In the genomic region with DNA sequence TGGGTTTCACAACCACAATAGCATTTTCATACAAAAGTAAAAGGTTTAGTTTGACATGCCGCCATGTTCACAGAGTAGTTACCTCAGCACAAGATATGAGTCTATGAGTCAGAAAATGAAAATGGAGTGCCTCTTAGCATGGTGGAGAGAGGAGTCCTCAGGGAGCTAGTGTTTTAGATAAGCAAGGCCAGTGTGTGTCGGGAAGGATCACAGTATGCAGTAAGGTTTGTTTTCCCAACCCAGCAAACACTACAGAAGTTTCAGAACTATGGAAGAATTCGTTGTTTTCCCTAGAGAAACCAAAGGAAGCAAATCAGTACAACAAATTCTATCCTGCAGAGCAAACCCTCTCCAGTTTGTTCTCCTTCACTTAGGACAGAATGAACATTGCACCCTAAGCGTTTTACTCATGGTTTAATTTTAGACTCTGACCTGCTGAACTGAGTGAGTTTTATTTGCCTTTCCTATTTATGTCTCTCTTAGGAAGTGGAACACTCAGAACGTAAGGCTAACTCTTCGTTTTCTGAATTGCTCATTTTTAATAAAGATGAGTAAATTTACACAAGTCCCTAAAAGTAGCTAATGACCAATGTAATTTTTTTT, we compare ENCODE assay signal across 14 mouse cellular contexts. TPM values are rescaled to one million over a fixed set of nuclear protein-coding genes. Genes with fewer than 3 reads are reported as not detected.
DNase-seq lines count a peak whose midpoint lies in the region; ATAC-seq and TF ChIP-seq lines count a peak whose summit lies in the region.
"Had no signal": no experiment of that assay in that cellular context is flagged by ENCODE, and none has a peak within 500 bp of the region (broad histone marks: within the 10 kb centered on the region; RNA-seq: fewer than 3 reads in every experiment).

No protein-coding gene starts in this region.

- no peak overlapping the region for H3K9ac ChIP-seq in kidney, embryonic 14.5 days (ENCODE audit: low read depth, low read length)
- H3K9ac ChIP-seq in MEL (ENCODE audit: control insufficient read depth, low read depth, low read length, poor library complexity, severe bottlenecking): peak overlapping the region; percentile 11
- H3K9ac ChIP-seq in heart, embryonic 12.5 days: no peak overlapping the region
- H3K9ac ChIP-seq in liver, embryonic 12.5 days: no peak overlapping the region
- H3K9ac ChIP-seq: hindbrain, embryonic 15.5 days; neural tube, embryonic 15.5 days had no signal

- H3K36me3 ChIP-seq in kidney, adult 2 months (ENCODE audit: control insufficient read depth, insufficient read depth, low read length): no peaks in the 10 kb centered on the region
- H3K36me3 ChIP-seq in kidney, embryonic 14.5 days (ENCODE audit: control insufficient read depth, insufficient read depth, low read length): no peaks in the 10 kb centered on the region
- peaks cover 0 to 23% of the 10 kb centered on the region in 2 experiments; a peak in 2 of 4 replicates for H3K36me3 ChIP-seq in MEL (ENCODE audit: control insufficient read depth in 1 of 2, insufficient read depth in 2 of 2, low read length in 2 of 2)
- H3K36me3 ChIP-seq in heart, embryonic 12.5 days: no peaks in the 10 kb centered on the region
- H3K36me3 ChIP-seq in liver, embryonic 12.5 days: no peaks in the 10 kb centered on the region
- H3K36me3 ChIP-seq: hindbrain, embryonic 15.5 days; neural tube, embryonic 15.5 days had no signal

- TF ChIP-seq CTCF in kidney, adult 2 months (conservative IDR thresholded peaks at IDR 0.05; ENCODE audit: insufficient read depth, insufficient read length, low read depth, low read length): no peak
- no peak for TF ChIP-seq CTCF in MEL (IDR thresholded peaks at IDR 0.05 in 2 of 3, conservative IDR thresholded peaks at IDR 0.05 in 1 of 3; ENCODE audit: control insufficient read depth in 1 of 3, insufficient read depth in 1 of 3, low read depth in 2 of 3, low read length in 3 of 3, poor library complexity in 1 of 3, severe bottlenecking in 1 of 3)

- peaks cover 3% of the 10 kb centered on the region; the same call in 1 of the 2 replicates for H3K79me2 ChIP-seq in MEL (ENCODE audit: control insufficient read depth, insufficient read depth, low read length, poor library complexity)

- H3K27me3 ChIP-seq in kidney, adult 2 months (replicated peaks; ENCODE audit: control insufficient read depth, insufficient read depth, low read length): no peaks in the 10 kb centered on the region
- H3K27me3 ChIP-seq in kidney, embryonic 14.5 days (ENCODE audit: control insufficient read depth, insufficient read depth, low read length): no peaks in the 10 kb centered on the region
- no peaks in the 10 kb centered on the region for H3K27me3 ChIP-seq in MEL (ENCODE audit: control insufficient read depth in 1 of 2, insufficient read depth in 2 of 2, low read length in 2 of 2)
- H3K27me3 ChIP-seq in heart, embryonic 12.5 days (replicated peaks): no peaks in the 10 kb centered on the region
- H3K27me3 ChIP-seq in liver, embryonic 12.5 days (replicated peaks): no peaks in the 10 kb centered on the region
- H3K27me3 ChIP-seq: hindbrain, embryonic 15.5 days; neural tube, embryonic 15.5 days had no signal

- TF ChIP-seq POLR2A in kidney, adult 2 months (IDR thresholded peaks at IDR 0.05; ENCODE audit: low read depth, low read length): no peak
- TF ChIP-seq POLR2A in MEL (IDR thresholded peaks at IDR 0.05; ENCODE audit: control insufficient read depth in 1 of 2, insufficient read depth in 1 of 2, low read depth in 1 of 2, low read length in 2 of 2, poor library complexity in 1 of 2): no peak

- TF ChIP-seq RAD21 in MEL (IDR thresholded peaks at IDR 0.05; ENCODE audit: low read depth, low read length): no peak

- peak; percentile 73 for DNase-seq in kidney, adult 2 months
- peak; percentile 71 for DNase-seq in MEL (ENCODE audit: low read depth, low spot score)
- DNase-seq in layer of hippocampus, adult 11-12 months (ENCODE audit: low spot score): no peak
- DNase-seq in adrenal gland, postnatal 25 days: no peak
- DNase-seq: adrenal gland, adult 2 months; cerebellum, adult 18-20 months; gastrocnemius, postnatal 14 days; kidney, postnatal 14 days had no signal

- ATAC-seq in kidney, embryonic 14.5 days (ENCODE audit: low FRiP score, low TSS enrichment): no peak
- no peak for ATAC-seq in heart, embryonic 12.5 days (ENCODE audit: insufficient number of reproducible peaks, low FRiP score)
- no peak for ATAC-seq in liver, embryonic 12.5 days
- ATAC-seq in activated CD4-positive, CD25-positive, alpha-beta regulatory T cell, adult 4 months: no peak

- peaks cover 4% of the 10 kb centered on the region; the same call in 1 of the 2 replicates for H3K4me1 ChIP-seq in kidney, adult 2 months (ENCODE audit: control insufficient read depth, insufficient read depth, low read length)
- H3K4me1 ChIP-seq in kidney, embryonic 14.5 days (ENCODE audit: control insufficient read depth, insufficient read depth, low read length): no peaks in the 10 kb centered on the region
- H3K4me1 ChIP-seq in MEL (ENCODE audit: control insufficient read depth in 1 of 2, insufficient read depth in 2 of 2, low read length in 2 of 2): peaks cover 11 to 13% of the 10 kb centered on the region in 2 experiments; a peak in 3 of 4 replicates
- H3K4me1 ChIP-seq in heart, embryonic 12.5 days (replicated peaks): 0 out of 2 replicates have a peak, but pooled peaks cover 4% of the 10 kb centered on the region
- H3K4me1 ChIP-seq in liver, embryonic 12.5 days: peaks cover 29% of the 10 kb centered on the region

- H3K27ac ChIP-seq in kidney, adult 2 months (ENCODE audit: insufficient read depth, low read depth, low read length): peak overlapping the region; percentile 89
- no peak overlapping the region for H3K27ac ChIP-seq in kidney, embryonic 14.5 days (ENCODE audit: low read depth, low read length)
- H3K27ac ChIP-seq in MEL (ENCODE audit: control insufficient read depth, low read depth, low read length): peak overlapping the region; percentile 48
- H3K27ac ChIP-seq in heart, embryonic 12.5 days (ENCODE audit: poor library complexity, severe bottlenecking): peak overlapping the region; percentile 82
- H3K27ac ChIP-seq in liver, embryonic 12.5 days: peak overlapping the region; percentile 37; the same call in 1 of the 2 replicates
- H3K27ac ChIP-seq: hindbrain, embryonic 15.5 days; neural tube, embryonic 15.5 days had no signal

- H3K4me2 ChIP-seq in kidney, embryonic 14.5 days (replicated peaks; ENCODE audit: low read depth, low read length): no peak overlapping the region
- no peak overlapping the region for H3K4me2 ChIP-seq in heart, embryonic 12.5 days
- no peak overlapping the region for H3K4me2 ChIP-seq in liver, embryonic 12.5 days
- H3K4me2 ChIP-seq: hindbrain, embryonic 15.5 days; neural tube, embryonic 15.5 days had no signal

- 57% methylated on average over 6 of the region's 6 CpGs for WGBS in kidney, adult 2 months
- WGBS in kidney, embryonic 14.5 days: 82% methylated on average over 6 of the region's 6 CpGs
- WGBS in heart, embryonic 12.5 days: 37% methylated on average over 6 of the region's 6 CpGs
- 63% methylated on average over 6 of the region's 6 CpGs for WGBS in liver, embryonic 12.5 days (ENCODE audit: insufficient replicate concordance)

- H3K4me3 ChIP-seq in kidney, adult 2 months (ENCODE audit: insufficient read depth, low read depth, low read length): no peak overlapping the region
- no peak overlapping the region for H3K4me3 ChIP-seq in kidney, embryonic 14.5 days (ENCODE audit: low read length)
- H3K4me3 ChIP-seq in MEL (ENCODE audit: control insufficient read depth in 1 of 2, insufficient read depth in 1 of 2, low read depth in 2 of 2, low read length in 2 of 2): peak overlapping the region; percentile 8 to 59; a peak in 3 of 4 replicates
- H3K4me3 ChIP-seq in heart, embryonic 12.5 days: no peak overlapping the region
- H3K4me3 ChIP-seq in liver, embryonic 12.5 days: no peak overlapping the region
- H3K4me3 ChIP-seq: hindbrain, embryonic 15.5 days; neural tube, embryonic 15.5 days had no signal

- no peaks in the 10 kb centered on the region for H3K9me3 ChIP-seq in kidney, embryonic 14.5 days (ENCODE audit: control insufficient read depth, low read length)
- no peaks in the 10 kb centered on the region for H3K9me3 ChIP-seq in MEL (replicated peaks; ENCODE audit: insufficient read depth, low read length)
- peaks cover 4% of the 10 kb centered on the region; the same call in 1 of the 2 replicates for H3K9me3 ChIP-seq in heart, embryonic 12.5 days (replicated peaks)
- no peaks in the 10 kb centered on the region for H3K9me3 ChIP-seq in liver, embryonic 12.5 days (replicated peaks)
- H3K9me3 ChIP-seq: hindbrain, embryonic 15.5 days; neural tube, embryonic 15.5 days had no signal

- TF ChIP-seq EP300 in MEL (IDR thresholded peaks at IDR 0.05; ENCODE audit: low read depth in 1 of 2, low read length in 2 of 2): peak in 1 of 2 experiments; percentile 39; a peak in 1 of 4 replicates

RNA-seq across cellular contexts. Expression of a gene that starts 1.8 kb away (rescaled TPM):
- polyA plus RNA-seq in kidney, adult 2 months (2012; rRNA removed): 4.3 and 5.1 TPM in 2 replicates
- polyA plus RNA-seq in kidney, embryonic 14.5 days (2014; fragmentation: Nextera tagmentation; extraction: Ambion mirVana): 7.2 and 8.2 TPM in 2 replicates
- 1.5 and 1.9 TPM in 2 replicates for total RNA-seq in MEL (2012; rRNA removed)
- 1 to 10 TPM in 1 of 2 experiments, not detected in 1; 3.0 TPM for polyA plus RNA-seq in MEL (2012; ENCODE audit: insufficient read depth in 1 of 2, insufficient read length in 2 of 2, low read depth in 1 of 2, low replicate concordance in 2 of 2, missing spikeins in 1 of 2)
- polyA plus RNA-seq in heart, embryonic 12.5 days (2016; fragmentation: Nextera tagmentation; extraction: Ambion mirVana): 5.4 and 6.9 TPM in 2 replicates
- 1.6 and 2.1 TPM in 2 replicates for polyA plus RNA-seq in liver, embryonic 12.5 days (2016; fragmentation: Nextera tagmentation; extraction: Ambion mirVana)
- 47.6 and 63.1 TPM in 2 replicates for total RNA-seq in adrenal gland, postnatal 25 days (2021)
- polyA plus RNA-seq in activated CD4-positive, CD25-positive, alpha-beta regulatory T cell, adult 4 months (2017; shearing (Covaris generic)): 1 to 10 TPM; 2.4 to 4.3 TPM

RNA-seq across cellular contexts. Expression of a gene that starts 34.0 kb away (rescaled TPM):
- polyA plus RNA-seq in kidney, adult 2 months (2012; rRNA removed): 111 and 141 TPM in 2 replicates
- 95.9 and 101 TPM in 2 replicates for polyA plus RNA-seq in kidney, embryonic 14.5 days (2014; fragmentation: Nextera tagmentation; extraction: Ambion mirVana)
- total RNA-seq in MEL (2012; rRNA removed): 162 and 169 TPM in 2 replicates
- polyA plus RNA-seq in MEL (2012; ENCODE audit: insufficient read depth in 1 of 2, insufficient read length in 2 of 2, low read depth in 1 of 2, low replicate concordance in 2 of 2, missing spikeins in 1 of 2): 100 to 1,000 TPM; 172 to 265 TPM
- 131 and 136 TPM in 2 replicates for polyA plus RNA-seq in heart, embryonic 12.5 days (2016; fragmentation: Nextera tagmentation; extraction: Ambion mirVana)
- 49.2 and 53.7 TPM in 2 replicates for polyA plus RNA-seq in liver, embryonic 12.5 days (2016; fragmentation: Nextera tagmentation; extraction: Ambion mirVana)
- total RNA-seq in adrenal gland, postnatal 25 days (2021): 277 and 295 TPM in 2 replicates
- 10 to 100 TPM; 69.6 to 84.4 TPM for polyA plus RNA-seq in activated CD4-positive, CD25-positive, alpha-beta regulatory T cell, adult 4 months (2017; shearing (Covaris generic))

RNA-seq across cellular contexts. Expression of a gene that starts 57.4 kb away (rescaled TPM):
- polyA plus RNA-seq in kidney, adult 2 months (2012; rRNA removed): 22.6 and 24.0 TPM in 2 replicates
- polyA plus RNA-seq in kidney, embryonic 14.5 days (2014; fragmentation: Nextera tagmentation; extraction: Ambion mirVana): 67.0 and 77.1 TPM in 2 replicates
- total RNA-seq in MEL (2012; rRNA removed): 57.5 and 60.4 TPM in 2 replicates
- 100 to 1,000 TPM in 1 of 2 experiments, 10 to 100 TPM in 1; 52.2 to 152 TPM for polyA plus RNA-seq in MEL (2012; ENCODE audit: insufficient read depth in 1 of 2, insufficient read length in 2 of 2, low read depth in 1 of 2, low replicate concordance in 2 of 2, missing spikeins in 1 of 2)
- polyA plus RNA-seq in heart, embryonic 12.5 days (2016; fragmentation: Nextera tagmentation; extraction: Ambion mirVana): 21.7 and 22.9 TPM in 2 replicates
- polyA plus RNA-seq in liver, embryonic 12.5 days (2016; fragmentation: Nextera tagmentation; extraction: Ambion mirVana): 10.6 and 11.8 TPM in 2 replicates
- total RNA-seq in adrenal gland, postnatal 25 days (2021): 25.9 and 33.4 TPM in 2 replicates
- polyA plus RNA-seq in activated CD4-positive, CD25-positive, alpha-beta regulatory T cell, adult 4 months (2017; shearing (Covaris generic)): 10 to 100 TPM; 32.4 to 36.9 TPM

RNA-seq across cellular contexts. Expression of a gene that starts 57.5 kb away (rescaled TPM):
- polyA plus RNA-seq in kidney, adult 2 months (2012; rRNA removed): 0.05 and 0.08 TPM in 2 replicates
- polyA plus RNA-seq in kidney, embryonic 14.5 days (2014; fragmentation: Nextera tagmentation; extraction: Ambion mirVana): 0.43 TPM in 2 replicates
- total RNA-seq in MEL (2012; rRNA removed): 0.13 and 0.23 TPM in 2 replicates
- under 1 TPM in 1 of 2 experiments, not detected in 1; 0.13 TPM for polyA plus RNA-seq in MEL (2012; ENCODE audit: insufficient read depth in 1 of 2, insufficient read length in 2 of 2, low read depth in 1 of 2, low replicate concordance in 2 of 2, missing spikeins in 1 of 2)
- 0.10 and 0.19 TPM in 2 replicates for polyA plus RNA-seq in heart, embryonic 12.5 days (2016; fragmentation: Nextera tagmentation; extraction: Ambion mirVana)
- polyA plus RNA-seq in liver, embryonic 12.5 days (2016; fragmentation: Nextera tagmentation; extraction: Ambion mirVana): 0.06 and 0.23 TPM in 2 replicates
- total RNA-seq in adrenal gland, postnatal 25 days (2021): not detected in 2 replicates
- polyA plus RNA-seq in activated CD4-positive, CD25-positive, alpha-beta regulatory T cell, adult 4 months (2017; shearing (Covaris generic)): not detected

Comparison
In these comparisons a context has a peak if more than half of its experiments do, and no peak if none do; other contexts are left out.
1. DNase-seq: peak in kidney, adult 2 months (single experiment) and MEL (single experiment); none in layer of hippocampus, adult 11-12 months (single experiment) and adrenal gland, postnatal 25 days (single experiment).
2. H3K4me3 ChIP-seq: peak in MEL (2 of 2); none in kidney, adult 2 months (single experiment), kidney, embryonic 14.5 days (single experiment), heart, embryonic 12.5 days (single experiment) and liver, embryonic 12.5 days (single experiment).